Mouse (Mus musculus) intestine, embryonic 14.5 days (tissue): ENCODE measurements around the gene Arhgef9. TPM values are rescaled to one million over a fixed set of nuclear protein-coding genes. Genes with fewer than 3 reads are reported as not detected.

Source experiments
- ATAC-seq: fragments of 200-750 bp; cut with Nextera tagmentation; replicated peaks from 2 replicates; pipeline ENCODE4 v1.8.0; 2017; ENCODE audit warnings: low read depth, moderate number of reproducible peaks, moderate TSS enrichment, moderate library complexity; ENCODE audit not compliant: low FRiP score, low TSS enrichment
- DNase-seq: peaks from one replicate; pipeline ENCODE4 v3.0.0-alpha.2; 2018; ENCODE audit warnings: low spot score
- H3K27ac ChIP-seq: fragments of 300-500 bp; sonication (generic); 2 replicates; pipeline ENCODE4 v1.5.1; 2014; ENCODE audit warnings: low read depth, mild to moderate bottlenecking, control low read depth
- H3K27me3 ChIP-seq: fragments of 300-500 bp; sonication (generic); replicated peaks from 2 replicates; pipeline ENCODE4 v1.6.1; 2014; ENCODE audit warnings: low read length, control low read depth; ENCODE audit not compliant: control insufficient read depth, insufficient read depth
- H3K36me3 ChIP-seq: fragments of 300-500 bp; sonication (generic); 2 replicates; pipeline ENCODE4 v1.6.1; 2014; ENCODE audit warnings: low read length, control low read depth; ENCODE audit not compliant: control insufficient read depth, insufficient read depth
- H3K4me1 ChIP-seq: fragments of 300-500 bp; sonication (generic); replicated peaks from 2 replicates; pipeline ENCODE4 v1.6.1; 2014; ENCODE audit warnings: low read length, control low read depth, mixed read lengths; ENCODE audit not compliant: control insufficient read depth, insufficient read depth
- H3K4me2 ChIP-seq: fragments of 300-500 bp; sonication (generic); 2 replicates; pipeline ENCODE4 v1.6.1; 2014; ENCODE audit warnings: low read length
- H3K4me3 ChIP-seq: fragments of 300-500 bp; sonication (generic); 2 replicates; pipeline ENCODE4 v1.5.1; 2014; ENCODE audit warnings: low read depth, low read length, control low read depth, mixed read lengths
- H3K9ac ChIP-seq: fragments of 300-500 bp; sonication (generic); 2 replicates; pipeline ENCODE4 v1.6.1; 2014; ENCODE audit warnings: mild to moderate bottlenecking, low read length
- H3K9me3 ChIP-seq: fragments of 300-500 bp; sonication (generic); 2 replicates; pipeline ENCODE4 v1.6.1; 2016; ENCODE audit warnings: low read length, control low read depth; ENCODE audit not compliant: control insufficient read depth
- WGBS: fragments of 180-500 bp; shearing (Covaris S2); extraction: QIAGEN DNeasy Blood & Tissue Kit; methylation state at CpG from one replicate; pipeline ENCODE4 v1.1.7; 2014; 5-methylcytosine and 5-hydroxymethylcytosine counted together
- polyA plus RNA-seq: library from polyadenylated mRNA; unstranded; fragments of >200 nt; fragmentation: Nextera tagmentation; extraction: Ambion mirVana; gene quantifications from 2 replicates; pipeline ENCODE4 v1.2.1, GENCODE M21; 2014

Arhgef9 gene
- polyA plus RNA-seq, 1 experiment from 2014 or later: 11.9 TPM

DNA sequence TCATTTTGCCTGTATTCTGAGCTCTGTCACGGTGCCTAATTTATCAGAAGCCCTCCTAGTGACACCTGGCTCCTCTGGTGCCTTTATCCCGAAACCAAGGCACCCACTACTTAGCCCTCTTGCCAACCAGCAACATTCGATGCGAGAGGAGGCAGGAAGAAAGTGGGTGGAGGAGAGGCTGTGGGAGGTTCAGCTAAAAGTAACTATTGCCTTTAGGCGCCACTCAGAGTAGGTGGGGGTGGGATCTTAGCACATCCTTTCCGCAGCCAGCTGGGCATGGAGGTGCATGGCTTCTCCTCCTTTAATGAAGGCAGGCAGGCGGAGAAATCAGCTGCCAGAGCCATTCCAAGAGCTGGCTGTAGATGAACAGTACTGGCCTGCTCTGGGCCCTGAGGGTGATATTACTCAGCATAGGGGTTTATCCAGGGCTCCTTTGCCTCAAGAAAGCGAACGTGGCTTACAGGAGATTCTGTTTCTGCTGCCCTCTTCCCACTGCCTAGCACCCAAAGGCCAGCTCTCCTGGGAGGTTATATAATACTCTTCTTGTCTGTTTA, 39.7 kb downstream of the Arhgef9 start:
- no peak overlapping the region for H3K4me2 ChIP-seq
- H3K9ac ChIP-seq: no peak overlapping the region
- H3K27me3 ChIP-seq: 0 out of 2 replicates have a peak, but pooled peaks cover 7% of the 10 kb centered on the region
- H3K27ac ChIP-seq: no peak overlapping the region
- ATAC-seq (no peak), DNase-seq (no peak)
- 46% methylated on average over 9 of the region's 9 CpGs for WGBS
- H3K4me1 ChIP-seq: no peaks in the 10 kb centered on the region
- H3K36me3 ChIP-seq: no peaks in the 10 kb centered on the region
- H3K9me3 ChIP-seq: no peaks in the 10 kb centered on the region
- H3K4me3 ChIP-seq: no peak overlapping the region

DNA sequence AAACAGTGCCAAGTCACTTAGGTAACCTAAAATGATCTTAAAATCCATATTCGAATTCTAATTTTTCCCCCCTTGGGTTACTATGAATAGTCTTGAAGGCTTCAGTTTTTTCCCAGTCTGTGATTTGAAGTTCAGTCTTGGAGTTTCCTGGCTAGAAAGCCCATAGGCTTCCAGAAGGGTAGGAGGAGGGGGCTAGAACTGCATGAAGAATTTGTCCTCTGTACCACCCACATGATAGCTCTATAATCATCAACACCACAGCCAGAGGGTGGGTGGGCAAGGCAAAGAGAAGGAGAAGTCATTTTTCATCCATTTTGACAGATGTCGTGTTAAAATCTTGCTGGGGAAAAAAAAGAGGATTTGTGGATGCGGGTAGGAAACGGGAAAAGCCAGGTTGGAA, 58.0 kb downstream of the Arhgef9 start:
- H3K4me2 ChIP-seq: no peak overlapping the region
- 88% methylated on average over 4 of the region's 4 CpGs for WGBS
- H3K9ac ChIP-seq: no peak overlapping the region
- no peaks in the 10 kb centered on the region for H3K4me1 ChIP-seq
- DNase-seq: no peak
- ATAC-seq: no peak
- H3K27ac ChIP-seq: no peak overlapping the region
- H3K27me3 ChIP-seq: 0 out of 2 replicates have a peak, but pooled peaks cover 3% of the 10 kb centered on the region
- no peaks in the 10 kb centered on the region for H3K9me3 ChIP-seq
- H3K36me3 ChIP-seq: no peaks in the 10 kb centered on the region
- no peak overlapping the region for H3K4me3 ChIP-seq

DNA sequence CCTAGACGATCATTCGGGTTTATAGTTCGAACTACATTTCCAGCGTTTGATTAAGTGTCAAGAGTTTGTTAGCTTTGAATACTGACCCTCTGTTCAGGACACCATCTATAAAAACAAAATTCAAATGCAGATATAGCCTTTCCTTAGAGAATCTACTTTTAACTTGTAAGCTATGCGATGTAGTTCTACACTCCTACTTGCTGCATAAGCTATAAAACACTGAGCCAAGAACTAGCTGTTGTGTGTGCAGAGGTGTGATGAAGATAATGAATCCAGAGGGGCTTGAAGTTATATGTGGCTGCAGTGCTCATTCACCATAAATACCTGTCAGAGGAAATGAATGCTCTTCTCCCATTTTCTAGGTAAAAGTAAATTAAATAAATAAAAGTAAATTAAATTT, 63.2 kb downstream of the Arhgef9 start:
- 81% methylated on average over 5 of the region's 5 CpGs for WGBS
- no peaks in the 10 kb centered on the region for H3K4me1 ChIP-seq
- 0 out of 2 replicates have a peak, but pooled peaks cover 3% of the 10 kb centered on the region for H3K27me3 ChIP-seq
- H3K4me3 ChIP-seq: no peak overlapping the region
- no peak overlapping the region for H3K4me2 ChIP-seq
- DNase-seq: no peak
- no peaks in the 10 kb centered on the region for H3K36me3 ChIP-seq
- ATAC-seq: no peak
- no peak overlapping the region for H3K27ac ChIP-seq
- no peaks in the 10 kb centered on the region for H3K9me3 ChIP-seq
- no peak overlapping the region for H3K9ac ChIP-seq

DNA sequence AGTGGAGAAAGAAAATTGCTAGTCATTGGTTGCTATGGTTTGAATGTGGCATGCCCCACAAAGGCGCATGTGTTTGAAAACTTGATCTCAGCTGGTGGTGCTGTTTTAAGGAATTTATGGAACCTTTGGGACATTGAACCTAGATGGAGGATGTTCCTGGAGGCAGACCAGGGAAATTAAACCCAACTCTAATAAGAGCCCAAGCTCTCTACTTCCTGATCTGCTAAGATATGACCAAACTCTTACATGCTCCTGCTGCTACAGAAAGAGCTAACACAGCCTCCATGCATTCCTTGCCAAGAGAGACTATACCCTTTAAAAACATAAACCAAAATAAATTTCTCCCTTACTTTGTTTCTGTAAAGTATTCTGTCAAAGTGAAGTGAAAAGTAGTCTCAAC, 63.7 kb downstream of the Arhgef9 start:
- Histone ChIP-seq H3K36me3 (no peaks in the 10 kb centered on the region), H3K27me3 (0 out of 2 replicates have a peak, but pooled peaks cover 3% of the 10 kb centered on the region), H3K4me3 (no peak overlapping the region), H3K9me3 (no peaks in the 10 kb centered on the region), H3K4me2 (no peak overlapping the region), H3K9ac (no peak overlapping the region), H3K4me1 (no peaks in the 10 kb centered on the region), H3K27ac (no peak overlapping the region)
- ATAC-seq: no peak
- WGBS: 92% methylated on average over 1 of the region's 1 CpGs
- no peak for DNase-seq

DNA sequence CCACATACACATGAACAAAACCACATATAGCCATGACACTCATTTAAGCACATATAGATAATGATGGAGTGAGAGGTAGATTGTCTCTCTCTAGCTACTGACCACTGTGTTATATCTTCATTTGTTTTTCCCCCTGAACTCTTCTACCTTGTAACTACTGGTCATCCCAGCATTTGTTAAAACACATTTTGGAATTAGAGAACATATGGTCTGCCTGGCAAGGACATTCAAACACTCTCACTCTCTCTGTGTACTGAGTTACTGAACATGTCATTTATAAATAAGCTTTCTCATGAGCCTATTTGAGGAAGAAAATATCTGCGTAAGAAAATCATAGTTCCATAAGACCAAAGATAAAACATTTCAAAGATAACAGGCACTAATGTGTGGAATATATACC, 64.9 kb downstream of the Arhgef9 start:
- no peaks in the 10 kb centered on the region for H3K36me3 ChIP-seq

DNA sequence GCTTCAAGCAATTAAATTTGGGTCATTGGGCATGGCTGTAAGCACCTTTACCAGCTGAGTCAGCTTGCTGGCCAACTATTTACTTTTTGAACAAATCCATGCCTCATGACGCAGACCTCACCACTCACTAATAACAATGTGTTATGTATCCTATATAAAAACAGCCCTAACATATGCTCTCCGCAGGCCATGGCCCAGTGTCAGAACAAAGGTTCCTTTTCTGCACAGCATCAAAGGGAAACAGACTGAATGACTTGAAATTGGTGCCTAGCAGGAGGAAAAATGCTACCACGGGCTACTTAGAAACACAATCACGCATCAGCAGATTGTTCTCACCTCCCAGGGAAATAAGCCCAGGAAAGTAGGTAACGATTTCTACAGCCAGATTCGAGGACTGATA, 73.2 kb downstream of the Arhgef9 start:
- Histone ChIP-seq H3K27me3 (no peaks in the 10 kb centered on the region), H3K4me3 (no peak overlapping the region), H3K9me3 (no peaks in the 10 kb centered on the region), H3K4me2 (no peak overlapping the region), H3K4me1 (no peaks in the 10 kb centered on the region), H3K36me3 (no peaks in the 10 kb centered on the region), H3K27ac (no peak overlapping the region), H3K9ac (no peak overlapping the region)
- ATAC-seq (no peak), DNase-seq (no peak)
- WGBS: 77% methylated on average over 6 of the region's 6 CpGs

More for the DNA sequence above, 64.9 kb downstream of the Arhgef9 start:
- DNase-seq (no peak), ATAC-seq (no peak)
- Histone ChIP-seq H3K4me1 (no peaks in the 10 kb centered on the region), H3K27me3 (no peaks in the 10 kb centered on the region), H3K4me2 (no peak overlapping the region), H3K9ac (no peak overlapping the region), H3K27ac (no peak overlapping the region), H3K9me3 (no peaks in the 10 kb centered on the region), H3K4me3 (no peak overlapping the region)
- 82% methylated on average over 1 of the region's 1 CpGs for WGBS

DNA sequence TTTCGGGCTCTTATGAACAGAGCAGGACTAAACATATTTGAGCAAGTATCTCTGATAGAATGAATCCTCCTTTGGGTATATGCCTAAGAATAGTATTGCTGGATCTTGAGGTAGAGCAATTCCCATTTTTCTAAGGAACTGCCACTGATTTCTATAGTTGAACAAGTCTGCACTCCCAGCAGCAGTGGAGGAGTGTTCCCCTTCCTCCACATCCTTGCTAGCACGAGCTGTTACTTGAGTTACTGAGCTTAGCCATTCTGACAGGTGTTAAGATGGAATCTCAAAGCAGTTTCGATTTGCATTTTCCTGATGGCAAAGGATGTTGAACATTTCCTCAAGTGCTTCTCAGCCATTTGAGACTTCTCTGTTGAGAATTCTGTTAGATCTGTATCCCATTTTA, 92.3 kb downstream of the Arhgef9 start:
- Histone ChIP-seq H3K27ac (no peak overlapping the region), H3K9me3 (no peaks in the 10 kb centered on the region), H3K27me3 (no peaks in the 10 kb centered on the region), H3K4me1 (no peaks in the 10 kb centered on the region), H3K36me3 (no peaks in the 10 kb centered on the region), H3K4me2 (no peak overlapping the region), H3K9ac (no peak overlapping the region), H3K4me3 (no peak overlapping the region)
- ATAC-seq (no peak), DNase-seq (no peak)
- WGBS: 80% methylated on average over 3 of the region's 3 CpGs

DNA sequence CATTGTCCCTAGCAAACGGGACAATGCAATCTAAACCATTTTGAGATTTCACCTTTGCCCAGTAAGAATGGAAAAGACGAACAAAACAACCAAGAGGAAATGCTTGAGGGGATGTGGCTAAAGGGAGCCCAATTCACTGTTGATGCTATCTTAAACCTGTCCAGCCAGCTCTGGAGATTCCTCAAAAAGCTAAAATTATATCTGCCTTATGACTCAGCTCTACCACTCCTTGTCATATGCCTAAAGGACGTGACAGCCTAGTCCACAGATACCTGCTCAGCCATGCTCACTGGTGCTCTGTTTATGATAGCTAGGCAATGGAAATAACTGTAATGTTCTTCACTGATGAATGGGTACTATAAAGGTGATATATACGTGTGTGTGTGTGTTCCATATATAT, 109.0 kb downstream of the Arhgef9 start:
- DNase-seq (no peak), ATAC-seq (no peak)
- no peaks in the 10 kb centered on the region for H3K9me3 ChIP-seq
- H3K4me1 ChIP-seq: no peaks in the 10 kb centered on the region
- no peak overlapping the region for H3K4me3 ChIP-seq
- H3K27ac ChIP-seq: no peak overlapping the region
- no peak overlapping the region for H3K4me2 ChIP-seq
- no peaks in the 10 kb centered on the region for H3K27me3 ChIP-seq
- no peak overlapping the region for H3K9ac ChIP-seq
- 72% methylated on average over 4 of the region's 4 CpGs for WGBS
- no peaks in the 10 kb centered on the region for H3K36me3 ChIP-seq

DNA sequence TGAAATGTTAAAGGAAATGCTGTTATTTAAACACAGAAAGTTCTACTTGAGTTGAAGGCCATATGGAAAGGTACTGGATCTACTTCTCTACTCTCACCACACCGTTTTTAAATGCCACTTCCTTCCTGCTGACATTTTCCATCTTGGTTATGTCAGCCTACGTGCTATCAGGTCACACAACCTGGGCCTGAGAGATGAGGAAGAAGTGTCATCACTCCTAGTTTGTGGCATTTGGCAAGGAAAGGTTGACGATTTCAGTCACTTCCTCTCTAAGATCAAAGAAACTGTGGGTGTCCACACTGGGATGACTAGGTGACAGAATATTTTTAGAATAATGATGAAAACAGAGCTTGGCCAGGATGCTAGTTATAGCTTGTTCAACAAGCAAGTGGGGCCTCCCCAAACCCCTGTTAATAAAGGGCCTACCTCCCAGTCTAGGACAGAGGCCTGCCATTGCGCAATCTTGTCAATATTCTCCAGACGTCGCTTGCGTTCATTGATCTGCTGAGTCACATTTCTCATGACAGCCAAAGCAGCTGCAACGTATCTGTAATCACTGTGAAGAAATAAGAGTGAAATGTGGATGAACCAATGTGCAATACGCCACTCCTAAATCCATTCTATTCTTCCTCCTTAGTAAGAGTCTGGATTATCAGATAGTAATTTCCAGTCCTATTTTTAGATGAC, 119.5 kb downstream of the Arhgef9 start:
- no peaks in the 10 kb centered on the region for H3K4me1 ChIP-seq
- no peaks in the 10 kb centered on the region for H3K36me3 ChIP-seq
- no peak overlapping the region for H3K4me2 ChIP-seq
- H3K9ac ChIP-seq: no peak overlapping the region
- no peak for ATAC-seq
- 0 out of 2 replicates have a peak, but pooled peaks cover 4% of the 10 kb centered on the region for H3K27me3 ChIP-seq
- no peaks in the 10 kb centered on the region for H3K9me3 ChIP-seq
- H3K4me3 ChIP-seq: no peak overlapping the region
- DNase-seq: no peak
- H3K27ac ChIP-seq: no peak overlapping the region
- WGBS: 84% methylated on average over 9 of the region's 9 CpGs
